ENCODE assay signal across 8 mouse cellular contexts in genomic region chr16:17761074-17761473, GRCm38 (mm10). TPM values are rescaled to one million over a fixed set of nuclear protein-coding genes. Genes with fewer than 3 reads are reported as not detected.
DNase-seq lines count a peak whose midpoint lies in the region; ATAC-seq and TF ChIP-seq lines count a peak whose summit lies in the region.

No protein-coding gene starts in this region.

- no peaks in the 10 kb centered on the region for H3K27me3 ChIP-seq in intestine, postnatal 0 days (replicated peaks; ENCODE audit: control insufficient read depth, insufficient read depth, low read length)
- H3K27me3 ChIP-seq in neural tube, embryonic 14.5 days (ENCODE audit: control insufficient read depth, insufficient read depth, low read length): no peaks in the 10 kb centered on the region

- H3K9me3 ChIP-seq in intestine, postnatal 0 days (ENCODE audit: control insufficient read depth): no peaks in the 10 kb centered on the region
- H3K9me3 ChIP-seq in neural tube, embryonic 14.5 days (ENCODE audit: control insufficient read depth, low read length): no peaks in the 10 kb centered on the region

- peaks cover 5% of the 10 kb centered on the region for H3K4me1 ChIP-seq in intestine, postnatal 0 days (replicated peaks; ENCODE audit: control insufficient read depth, insufficient read depth, low read length)
- H3K4me1 ChIP-seq in neural tube, embryonic 14.5 days (ENCODE audit: control insufficient read depth, insufficient read depth, low read length): peaks cover 14% of the 10 kb centered on the region; the same call in 1 of the 2 replicates

- no peak overlapping the region for H3K27ac ChIP-seq in intestine, postnatal 0 days (ENCODE audit: low read depth, low read length)
- H3K27ac ChIP-seq in neural tube, embryonic 14.5 days (ENCODE audit: low read depth, low read length): no peak overlapping the region

- no peak overlapping the region for H3K4me3 ChIP-seq in intestine, postnatal 0 days (ENCODE audit: low read depth, low read length)
- H3K4me3 ChIP-seq in neural tube, embryonic 14.5 days (ENCODE audit: low read depth, low read length): no peak overlapping the region

- TF ChIP-seq CTCF in intestine, postnatal 0 days (IDR thresholded peaks at IDR 0.05; ENCODE audit: low read depth): no peak

- H3K9ac ChIP-seq in intestine, postnatal 0 days (ENCODE audit: low read depth, low read length): no peak overlapping the region
- H3K9ac ChIP-seq in neural tube, embryonic 14.5 days (replicated peaks; ENCODE audit: low read depth, low read length): no peak overlapping the region

- H3K4me2 ChIP-seq in intestine, postnatal 0 days (replicated peaks; ENCODE audit: low read depth): peak overlapping the region; percentile 83; the same call in 1 of the 2 replicates
- peak overlapping the region; percentile 88; the same call in 1 of the 2 replicates for H3K4me2 ChIP-seq in neural tube, embryonic 14.5 days (ENCODE audit: low read depth, low read length)

- WGBS in intestine, postnatal 0 days: 68% methylated on average over 1 of the region's 1 CpGs
- 63% methylated on average over 1 of the region's 1 CpGs for WGBS in neural tube, embryonic 14.5 days

- ATAC-seq in intestine, postnatal 0 days: no peak
- no peak for ATAC-seq in neural tube, embryonic 14.5 days (ENCODE audit: low read depth)

- DNase-seq in kidney, postnatal 4 days: peak; percentile 49 to 63
- DNase-seq in kidney, postnatal 25 days: no peak
- DNase-seq in embryo, embryonic 9.5 days (ENCODE audit: extremely low spot score): peak; percentile 31
- DNase-seq in urinary bladder, postnatal 36 days (ENCODE audit: low spot score in 2 of 2): no peak
- DNase-seq in cerebellum, postnatal 36 days: no peak
- DNase-seq in layer of hippocampus, postnatal 14 days (ENCODE audit: low spot score in 2 of 2): no peak

- H3K36me3 ChIP-seq in intestine, postnatal 0 days (ENCODE audit: control insufficient read depth, insufficient read depth): 0 out of 2 replicates have a peak, but pooled peaks cover 3% of the 10 kb centered on the region
- no peaks in the 10 kb centered on the region for H3K36me3 ChIP-seq in neural tube, embryonic 14.5 days (ENCODE audit: control insufficient read depth, insufficient read depth, low read length)

RNA-seq across cellular contexts. Expression of gene Klhl22, which starts 1.7 kb away (rescaled TPM):
- polyA plus RNA-seq in intestine, postnatal 0 days (2015; fragmentation: Nextera tagmentation; extraction: Ambion mirVana): 29.0 and 29.9 TPM in 2 replicates
- 90.9 and 98.9 TPM in 2 replicates for polyA plus RNA-seq in neural tube, embryonic 14.5 days (2014; fragmentation: Nextera tagmentation; extraction: Ambion mirVana)
- total RNA-seq in layer of hippocampus, postnatal 14 days (2021): 100 to 1,000 TPM in 1 of 2 experiments, 10 to 100 TPM in 1; 91.8 to 108 TPM

RNA-seq across cellular contexts. Expression of gene Med15, which starts 28.4 kb away (rescaled TPM):
- polyA plus RNA-seq in intestine, postnatal 0 days (2015; fragmentation: Nextera tagmentation; extraction: Ambion mirVana): 26.6 TPM in 2 replicates
- 46.9 and 51.0 TPM in 2 replicates for polyA plus RNA-seq in neural tube, embryonic 14.5 days (2014; fragmentation: Nextera tagmentation; extraction: Ambion mirVana)
- total RNA-seq in layer of hippocampus, postnatal 14 days (2021): 10 to 100 TPM; 65.4 to 80.2 TPM

RNA-seq across cellular contexts. Expression of gene Scarf2, which starts 36.0 kb away (rescaled TPM):
- 6.3 and 6.9 TPM in 2 replicates for polyA plus RNA-seq in intestine, postnatal 0 days (2015; fragmentation: Nextera tagmentation; extraction: Ambion mirVana)
- polyA plus RNA-seq in neural tube, embryonic 14.5 days (2014; fragmentation: Nextera tagmentation; extraction: Ambion mirVana): 0.95 and 2.0 TPM in 2 replicates
- 1 to 10 TPM; 3.9 TPM for total RNA-seq in layer of hippocampus, postnatal 14 days (2021)

Comparison
In these comparisons a context has a peak if more than half of its experiments do, and no peak if none do; other contexts are left out.
1. DNase-seq: peak in kidney, postnatal 4 days (2 of 2) and embryo, embryonic 9.5 days (single experiment); none in kidney, postnatal 25 days (0 of 2), urinary bladder, postnatal 36 days (0 of 2), cerebellum, postnatal 36 days (0 of 2) and layer of hippocampus, postnatal 14 days (0 of 2).